Mouse (Mus musculus): Measurements from ENCODE around the gene Atp5b.
"Not testable (repeated sequence)": the region's sequence is repeated elsewhere in the genome, so short reads cannot be mapped to it uniquely, and the experiment has no call there.

Gene Atp5b

GRCm38 (mm10) chr10:128070432-128070831 lies 12.6 kb upstream of the Atp5b start:
- not testable (repeated sequence) for DNase-seq

GRCm38 (mm10) chr10:128078269-128078668 lies 4.8 kb upstream of the Atp5b start:
- not testable (repeated sequence) for DNase-seq

GRCm38 (mm10) chr10:128080496-128080895 lies 2.6 kb upstream of the Atp5b start:
- DNase-seq = no peak

- no peak for DNase-seq
Measured at GRCm38 (mm10) chr10:128081807-128082476, 1.1 kb upstream of the Atp5b start.

GRCm38 (mm10) chr10:128082477-128082808 lies 630 bp upstream of the Atp5b start:
- DNase-seq = no peak

GRCm38 (mm10) chr10:128083688-128084087 lies 615 bp downstream of the Atp5b start:
- DNase-seq = peak; percentile 43

GRCm38 (mm10) chr10:128084160-128084559 lies 1.1 kb downstream of the Atp5b start:
- no peak for DNase-seq

GRCm38 (mm10) chr10:128086391-128086790 lies 3.3 kb downstream of the Atp5b start:
- no peak for DNase-seq

- not testable (repeated sequence) for DNase-seq
Measured at GRCm38 (mm10) chr10:128087216-128087615, 4.1 kb downstream of the Atp5b start.

GRCm38 (mm10) chr10:128088181-128088580 lies 5.1 kb downstream of the Atp5b start:
- DNase-seq = no peak

- DNase-seq = no peak
Measured at GRCm38 (mm10) chr10:128089842-128090241, 6.8 kb downstream of the Atp5b start.

GRCm38 (mm10) chr10:128090651-128091563 lies 7.8 kb downstream of the Atp5b start:
- DNase-seq = peak; percentile 91

- peak; percentile 82 for DNase-seq
Measured at GRCm38 (mm10) chr10:128091564-128092505, 8.8 kb downstream of the Atp5b start, which contains the start of gene Baz2a. Gene Baz2a (plus strand): TSS chr10:128091577.

- DNase-seq = peak; percentile 81
Measured at GRCm38 (mm10) chr10:128092506-128093495, 9.7 kb downstream of the Atp5b start.

- DNase-seq = peak; percentile 45
Measured at GRCm38 (mm10) chr10:128093496-128094294, 10.6 kb downstream of the Atp5b start.

- DNase-seq = peak; percentile 93
Measured at GRCm38 (mm10) chr10:128094340-128094968, 11.4 kb downstream of the Atp5b start.

- DNase-seq = no peak
Measured at GRCm38 (mm10) chr10:128095003-128095636, 12.0 kb downstream of the Atp5b start.

- no peak for DNase-seq
Measured at GRCm38 (mm10) chr10:128096313-128096692, 13.2 kb downstream of the Atp5b start.

GRCm38 (mm10) chr10:128096693-128097586 lies 13.9 kb downstream of the Atp5b start:
- peak; percentile 59 for DNase-seq
